Mouse (Mus musculus) ES-E14 (cell line): ENCODE data around the gene Slc27a4.

Source experiments
- CHD2 ChIP-seq: IDR thresholded peaks from 2 replicates; pipeline ENCODE4 v1.6.1; 2014; ENCODE audit warnings: mild to moderate bottlenecking, low read depth, low read length, inconsistent platforms
- HCFC1 ChIP-seq: IDR thresholded peaks from 2 replicates; pipeline ENCODE4 v1.6.1; 2012; ENCODE audit warnings: low read length, inconsistent platforms, borderline replicate concordance; ENCODE audit not compliant: insufficient read depth
- ZNF384 ChIP-seq: IDR thresholded peaks from 2 replicates; pipeline ENCODE4 v1.6.1; 2012; ENCODE audit warnings: low read depth, low read length, inconsistent platforms

GRCm38 (mm10) chr2:29846061-29846853, 43.8 kb downstream of the Slc27a4 start:
- no peak for TF ChIP-seq HCFC1
- TF ChIP-seq ZNF384: no peak
- TF ChIP-seq CHD2: no peak
